Mouse (Mus musculus): ENCODE measurements at regions not wholly inside any gene's neighbourhood (a gene's known extent, or its start where the extent isn't known, plus 50 kb on each side); places are given as distances from the start of the nearest gene placed in this dataset.

GRCm38 (mm10) chr4:131346727-131347126 lies 402.5 kb downstream of the Matn1 start:
- TF ChIP-seq POLR2A (IDR thresholded peaks at IDR 0.05; ENCODE audit: insufficient read depth, low read depth, low read length): no peak
- no peak for TF ChIP-seq CTCF (IDR thresholded peaks at IDR 0.05; ENCODE audit: insufficient read depth, low read depth, low read length)
